Mouse (Mus musculus) lung, embryonic 16.5 days (tissue): ENCODE results near the gene Alox5. TPM values are rescaled to one million over a fixed set of nuclear protein-coding genes. Genes with fewer than 3 reads are reported as not detected.

Source experiments
- ATAC-seq: fragments of 200-750 bp; cut with Nextera tagmentation; 2 replicates; pipeline ENCODE4 v1.8.0; 2017; ENCODE audit warnings: low read depth, mild to moderate bottlenecking, moderate library complexity
- H3K27ac ChIP-seq: fragments of 300-500 bp; sonication (generic); 2 replicates; pipeline ENCODE4 v1.5.1; 2014; ENCODE audit warnings: mild to moderate bottlenecking, control low read depth, low read length
- H3K27me3 ChIP-seq: fragments of 300-500 bp; sonication (generic); 2 replicates; pipeline ENCODE4 v1.6.1; 2014; ENCODE audit warnings: low read depth, low read length, mixed read lengths; ENCODE audit not compliant: control insufficient read depth, insufficient read depth
- H3K36me3 ChIP-seq: fragments of 300-500 bp; sonication (generic); 2 replicates; pipeline ENCODE4 v1.6.1; 2014; ENCODE audit warnings: low read length; ENCODE audit not compliant: control insufficient read depth, insufficient read depth
- H3K4me1 ChIP-seq: fragments of 300-500 bp; sonication (generic); replicated peaks from 2 replicates; pipeline ENCODE4 v1.6.1; 2014; ENCODE audit warnings: low read length, mixed read lengths; ENCODE audit not compliant: control insufficient read depth, insufficient read depth
- H3K4me2 ChIP-seq: fragments of 300-500 bp; sonication (generic); 2 replicates; pipeline ENCODE4 v1.6.1; 2014; ENCODE audit warnings: low read depth, low read length, control low read depth
- H3K4me3 ChIP-seq: fragments of 300-500 bp; sonication (generic); 2 replicates; pipeline ENCODE4 v1.5.1; 2014; ENCODE audit warnings: mild to moderate bottlenecking, low read length, control low read depth
- H3K9ac ChIP-seq: fragments of 300-500 bp; sonication (generic); 2 replicates; pipeline ENCODE4 v1.6.1; 2014; ENCODE audit warnings: low read length, control low read depth
- H3K9me3 ChIP-seq: fragments of 300-500 bp; sonication (generic); 2 replicates; pipeline ENCODE4 v1.6.1; 2016; ENCODE audit warnings: low read length; ENCODE audit not compliant: control insufficient read depth
- WGBS: fragments of 180-500 bp; shearing (Covaris S2); extraction: QIAGEN DNeasy Blood & Tissue Kit; methylation state at CpG from one replicate; pipeline ENCODE4 v1.1.7; 2014; 5-methylcytosine and 5-hydroxymethylcytosine counted together
- polyA plus RNA-seq: library from polyadenylated mRNA; unstranded; fragments of >200 nt; fragmentation: Nextera tagmentation; extraction: Ambion mirVana; gene quantifications from 2 replicates; pipeline ENCODE4 v1.2.1, GENCODE M21; 2015

The Alox5 gene
- polyA plus RNA-seq, 1 experiment from 2014 or later: 0.93 TPM

DNA sequence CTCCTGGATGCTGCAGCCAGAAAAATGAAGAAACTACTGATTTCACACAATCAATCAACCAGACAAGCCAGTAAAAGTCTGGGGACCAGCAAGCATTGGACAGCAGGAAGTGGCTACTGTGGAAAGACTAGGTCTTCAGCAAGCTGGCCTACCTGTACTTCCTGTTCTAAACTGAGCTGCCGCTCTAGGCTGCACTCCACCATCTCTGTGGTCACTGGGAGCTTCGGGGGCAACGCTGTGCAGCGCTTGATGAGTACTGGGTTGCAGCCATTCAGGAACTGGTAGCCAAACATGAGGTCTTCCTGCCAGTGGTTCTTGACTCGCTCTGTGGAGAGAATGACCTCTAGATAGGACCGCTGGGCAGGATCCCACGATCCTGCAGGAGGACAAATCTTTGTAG is 38.0 kb downstream of the Alox5 start:
- Histone ChIP-seq H3K4me3 (no peak overlapping the region), H3K9ac (no peak overlapping the region), H3K27me3 (no peaks in the 10 kb centered on the region), H3K4me2 (no peak overlapping the region), H3K27ac (no peak overlapping the region), H3K4me1 (no peaks in the 10 kb centered on the region), H3K9me3 (no peaks in the 10 kb centered on the region), H3K36me3 (no peaks in the 10 kb centered on the region)
- 75% methylated on average over 7 of the region's 7 CpGs for WGBS
- no peak for ATAC-seq

DNA sequence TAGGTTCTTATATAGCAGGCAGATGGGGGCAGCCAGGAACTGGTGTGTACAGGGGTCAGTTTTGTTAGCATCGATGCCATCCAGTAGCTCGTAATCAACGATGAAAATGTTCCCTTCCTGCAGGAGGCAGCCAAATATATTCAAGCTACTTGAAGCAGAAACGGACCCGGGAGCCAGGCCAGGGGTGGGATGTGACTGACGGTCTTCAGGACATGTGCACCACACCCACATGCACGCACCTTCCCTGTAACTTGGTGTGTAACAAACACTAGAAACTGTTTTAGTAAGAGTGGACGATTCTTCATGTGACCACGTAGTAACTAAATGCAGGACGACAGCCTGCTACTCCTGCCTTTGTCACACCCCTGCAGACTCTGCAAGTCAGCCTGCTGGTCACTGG is 40.7 kb downstream of the Alox5 start:
- Histone ChIP-seq H3K9ac (no peak overlapping the region), H3K27ac (no peak overlapping the region), H3K9me3 (no peaks in the 10 kb centered on the region), H3K4me2 (no peak overlapping the region), H3K36me3 (no peaks in the 10 kb centered on the region), H3K4me1 (no peaks in the 10 kb centered on the region), H3K4me3 (no peak overlapping the region), H3K27me3 (no peaks in the 10 kb centered on the region)
- 73% methylated on average over 10 of the region's 10 CpGs for whole genome bisulfite sequencing
- no peak for ATAC-seq

DNA sequence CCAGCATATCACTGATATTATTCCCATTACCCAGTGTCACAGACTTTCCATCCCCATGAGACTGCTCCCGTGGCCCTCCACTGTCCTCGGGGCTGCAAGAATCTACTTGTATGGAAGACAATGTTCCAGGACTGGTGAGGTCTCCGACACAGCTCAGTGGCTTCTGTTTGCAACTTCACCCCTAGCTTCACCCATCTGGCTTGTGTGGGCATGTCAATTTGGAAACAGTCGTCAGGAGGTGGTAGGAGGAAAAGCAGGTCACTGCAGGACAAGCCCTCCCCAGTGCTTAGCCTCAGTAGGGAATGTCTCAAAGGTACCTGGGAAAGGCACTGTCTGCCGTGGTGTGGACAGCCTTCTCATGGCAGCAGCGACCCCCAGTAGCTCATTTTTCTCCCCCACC is 41.3 kb downstream of the Alox5 start:
- WGBS: 55% methylated on average over 6 of the region's 6 CpGs
- no peak overlapping the region for H3K9ac ChIP-seq
- H3K4me2 ChIP-seq: no peak overlapping the region
- H3K27ac ChIP-seq: no peak overlapping the region
- no peak for ATAC-seq
- no peaks in the 10 kb centered on the region for H3K4me1 ChIP-seq
- no peak overlapping the region for H3K4me3 ChIP-seq
- no peaks in the 10 kb centered on the region for H3K27me3 ChIP-seq
- no peaks in the 10 kb centered on the region for H3K9me3 ChIP-seq
- no peaks in the 10 kb centered on the region for H3K36me3 ChIP-seq

DNA sequence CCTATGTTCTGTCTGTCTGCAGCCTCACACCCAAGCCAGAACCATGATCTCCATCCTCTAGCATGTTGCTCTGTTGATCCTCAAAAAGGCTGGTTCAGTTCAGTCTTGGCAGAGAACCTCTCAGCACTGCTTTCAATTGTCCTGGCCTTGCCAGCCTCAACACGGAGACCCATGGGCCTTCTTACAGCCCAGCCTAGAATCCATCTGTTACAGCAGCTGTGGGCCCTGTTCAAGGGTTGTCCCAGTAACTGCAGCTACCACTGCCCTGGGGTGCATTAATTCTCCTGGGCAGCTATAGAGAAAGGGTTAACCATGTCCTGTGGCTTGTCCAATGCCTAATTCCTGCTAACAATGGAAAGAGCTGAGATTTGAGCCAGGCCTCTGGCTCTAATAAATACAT is 42.5 kb downstream of the Alox5 start:
- WGBS: 86% methylated on average over 1 of the region's 1 CpGs
- Histone ChIP-seq H3K36me3 (no peaks in the 10 kb centered on the region), H3K9ac (no peak overlapping the region), H3K27me3 (no peaks in the 10 kb centered on the region), H3K4me3 (no peak overlapping the region), H3K4me1 (no peaks in the 10 kb centered on the region), H3K4me2 (no peak overlapping the region), H3K27ac (no peak overlapping the region), H3K9me3 (no peaks in the 10 kb centered on the region)
- no peak for ATAC-seq

DNA sequence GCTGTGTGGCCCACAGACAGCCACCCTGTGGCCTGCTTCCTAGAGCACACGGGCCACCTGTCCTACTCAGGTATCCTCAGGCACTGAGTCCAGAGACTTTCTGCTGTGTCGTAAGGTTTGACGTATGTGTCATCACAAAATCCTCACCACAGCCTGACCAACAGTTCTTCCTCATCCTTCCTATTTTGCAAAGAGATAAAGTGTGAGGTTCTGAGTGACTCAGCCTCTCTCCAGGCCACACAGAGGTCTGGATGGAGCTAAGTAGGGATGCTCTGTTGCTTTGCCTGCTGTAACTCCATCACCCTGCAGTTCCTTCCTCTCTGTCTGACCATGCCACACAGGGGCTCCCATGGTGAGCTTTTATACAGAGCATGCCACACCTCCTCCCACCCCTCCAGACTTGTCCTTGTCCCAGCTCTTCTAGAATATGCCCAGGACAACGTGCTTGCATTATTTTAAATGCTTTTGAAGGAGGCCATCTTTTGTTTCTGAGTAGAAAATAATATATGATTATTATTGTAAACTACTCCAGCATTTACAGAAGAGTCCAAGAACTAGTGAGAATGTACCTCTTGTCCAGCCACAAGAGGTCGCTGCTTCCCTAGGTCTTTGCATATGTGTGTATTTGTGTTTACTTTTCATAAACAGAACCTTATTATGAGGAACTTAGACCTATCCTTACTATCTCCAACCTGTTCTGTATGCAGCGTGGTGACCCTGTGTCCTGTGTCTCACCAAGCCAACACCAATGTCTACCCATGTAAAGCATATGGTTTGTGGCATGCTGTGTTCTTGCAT is 43.3 kb downstream of the Alox5 start:
- Histone ChIP-seq H3K27ac (no peak overlapping the region), H3K4me1 (no peaks in the 10 kb centered on the region), H3K9me3 (no peaks in the 10 kb centered on the region), H3K36me3 (no peaks in the 10 kb centered on the region), H3K9ac (no peak overlapping the region), H3K4me2 (no peak overlapping the region), H3K4me3 (no peak overlapping the region), H3K27me3 (no peaks in the 10 kb centered on the region)
- ATAC-seq: no peak
- 64% methylated on average over 6 of the region's 6 CpGs for WGBS

DNA sequence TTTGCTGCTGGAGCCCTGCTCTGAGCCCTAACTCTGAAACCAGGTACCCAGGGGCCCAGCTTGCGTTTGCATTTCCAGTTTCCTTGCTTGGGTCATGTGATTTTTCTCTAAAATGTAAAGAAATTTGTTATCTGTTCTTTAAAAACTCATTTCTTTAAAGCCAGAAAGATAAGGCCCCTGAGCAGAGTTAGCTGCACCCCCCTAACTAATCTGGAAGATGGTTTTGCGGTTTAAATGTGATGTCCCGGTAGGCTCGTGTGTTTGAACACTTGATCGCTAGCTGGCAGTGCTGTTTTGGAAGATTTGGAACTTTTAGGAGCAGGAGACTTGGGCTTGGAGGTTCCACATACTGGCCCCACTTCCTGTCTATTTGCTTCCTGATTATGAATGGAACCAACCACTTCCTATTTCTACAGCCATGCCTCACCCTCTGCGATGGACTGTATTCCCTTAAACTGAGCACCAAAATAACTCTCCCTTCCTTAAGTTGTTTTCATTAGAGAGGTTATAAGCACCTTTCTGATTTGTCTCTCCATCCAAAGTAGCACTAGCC is 44.9 kb downstream of the Alox5 start:
- Histone ChIP-seq H3K27ac (no peak overlapping the region), H3K9me3 (no peaks in the 10 kb centered on the region), H3K36me3 (no peaks in the 10 kb centered on the region), H3K4me2 (no peak overlapping the region), H3K27me3 (no peaks in the 10 kb centered on the region), H3K9ac (no peak overlapping the region), H3K4me3 (no peak overlapping the region), H3K4me1 (no peaks in the 10 kb centered on the region)
- no peak for ATAC-seq
- 77% methylated on average over 6 of the region's 6 CpGs for WGBS

DNA sequence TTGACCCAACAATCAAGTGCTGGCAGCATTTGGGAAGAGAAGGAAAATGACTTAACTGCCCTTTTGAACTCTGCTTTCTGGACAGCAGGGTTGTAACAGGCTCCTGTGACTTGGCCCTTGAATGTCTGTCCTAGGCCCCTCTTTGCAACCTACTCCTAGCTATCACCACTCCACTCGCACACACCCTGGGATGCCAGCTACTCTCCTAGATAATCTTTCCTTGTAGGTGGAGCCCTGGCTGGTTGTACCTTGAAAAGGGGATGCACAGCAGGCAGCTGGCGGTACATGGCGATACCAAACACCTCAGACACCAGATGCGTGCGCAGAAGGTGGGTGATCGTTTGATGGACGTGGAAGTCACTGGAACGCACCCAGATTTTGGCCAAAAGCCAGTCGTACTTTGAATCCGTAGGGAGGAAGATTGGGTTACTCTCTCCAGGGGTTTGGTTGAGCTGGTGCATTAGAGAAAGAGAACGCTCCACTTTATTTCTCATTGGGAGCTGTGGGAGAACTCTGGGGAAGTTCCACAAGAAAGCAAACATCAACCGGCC is 45.8 kb downstream of the Alox5 start:
- no peak overlapping the region for H3K27ac ChIP-seq
- H3K4me1 ChIP-seq: no peaks in the 10 kb centered on the region
- no peak overlapping the region for H3K4me3 ChIP-seq
- no peaks in the 10 kb centered on the region for H3K36me3 ChIP-seq
- H3K27me3 ChIP-seq: no peaks in the 10 kb centered on the region
- WGBS: 79% methylated on average over 12 of the region's 12 CpGs
- no peak for ATAC-seq
- no peaks in the 10 kb centered on the region for H3K9me3 ChIP-seq
- H3K4me2 ChIP-seq: no peak overlapping the region
- no peak overlapping the region for H3K9ac ChIP-seq

DNA sequence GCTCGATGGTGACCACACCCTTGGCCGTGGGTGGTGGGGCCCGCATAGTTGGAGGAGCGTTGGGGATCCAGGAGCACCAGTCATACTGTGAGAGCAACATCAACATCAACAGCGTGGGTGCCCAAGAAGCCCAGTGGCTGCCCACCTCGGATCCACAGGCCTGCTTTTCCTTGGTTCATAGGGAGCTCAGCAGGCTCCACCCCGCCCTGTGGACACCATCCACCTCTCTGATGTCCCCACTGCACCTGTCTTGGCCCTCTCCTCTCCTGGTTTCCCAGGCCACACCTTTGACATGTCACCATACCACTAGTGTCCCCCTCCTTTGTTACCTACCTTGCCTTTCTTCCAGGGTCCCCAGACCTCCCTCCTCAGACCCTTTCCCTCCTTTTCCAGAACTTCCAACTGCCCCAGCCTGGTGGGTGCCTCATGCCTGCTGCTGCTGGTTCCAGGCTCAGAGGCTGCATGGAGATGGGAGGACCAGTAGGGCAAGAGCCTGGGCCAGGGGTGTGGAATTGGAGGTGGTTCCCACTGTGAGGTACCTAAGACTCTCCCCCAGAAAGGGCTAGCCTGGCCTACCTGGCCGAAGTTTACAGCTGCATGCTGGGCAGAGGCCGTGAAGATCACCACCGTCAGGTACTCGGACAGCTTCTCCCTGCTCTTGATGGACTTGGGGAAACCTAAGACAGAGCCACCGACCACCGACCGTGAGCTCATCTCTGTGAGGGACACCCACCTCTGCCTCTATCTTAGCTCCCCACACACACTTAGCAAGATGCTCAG is 48.2 kb downstream of the Alox5 start:
- H3K4me2 ChIP-seq: no peak overlapping the region
- H3K27ac ChIP-seq: no peak overlapping the region
- 0 out of 2 replicates have a peak, but pooled peaks have one; percentile 23 for ATAC-seq
- no peaks in the 10 kb centered on the region for H3K27me3 ChIP-seq
- H3K4me1 ChIP-seq: no peaks in the 10 kb centered on the region
- H3K9me3 ChIP-seq: no peaks in the 10 kb centered on the region
- 92% methylated on average over 14 of the region's 14 CpGs for WGBS
- no peak overlapping the region for H3K9ac ChIP-seq
- H3K4me3 ChIP-seq: no peak overlapping the region
- H3K36me3 ChIP-seq: no peaks in the 10 kb centered on the region

DNA sequence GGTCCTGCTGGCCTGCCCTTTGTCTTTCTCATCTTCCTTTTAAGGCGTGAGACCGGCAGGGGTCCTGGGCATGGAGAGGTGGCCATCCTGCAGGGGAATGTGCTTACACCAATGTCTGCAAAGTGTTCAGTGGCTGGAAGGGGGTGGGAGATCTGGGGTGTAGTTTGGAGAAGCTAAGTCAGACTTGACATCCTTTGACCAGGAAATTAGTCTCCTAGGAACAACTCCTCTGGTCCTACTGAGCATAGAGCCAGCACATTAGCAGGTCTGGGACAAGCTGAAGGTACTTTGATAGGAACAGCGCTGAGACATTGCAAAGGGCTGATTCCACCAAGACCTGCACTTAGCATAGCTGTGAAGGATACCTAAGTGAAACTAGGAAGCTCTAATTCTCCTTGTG is 49.3 kb downstream of the Alox5 start:
- H3K4me1 ChIP-seq: no peaks in the 10 kb centered on the region
- ATAC-seq: no peak

More for the DNA sequence above, 49.3 kb downstream of the Alox5 start:
- Histone ChIP-seq H3K4me3 (no peak overlapping the region), H3K36me3 (no peaks in the 10 kb centered on the region), H3K9ac (no peak overlapping the region), H3K27ac (no peak overlapping the region), H3K27me3 (no peaks in the 10 kb centered on the region), H3K9me3 (no peaks in the 10 kb centered on the region), H3K4me2 (no peak overlapping the region)
- 77% methylated on average over 3 of the region's 3 CpGs for WGBS
